Mouse (Mus musculus): Measurements from ENCODE around the gene Paqr6.

The Paqr6 gene

GRCm38 (mm10) chr3:88412636-88413035 lies 48.3 kb downstream of the Paqr6 start:
- DNase-seq = no peak

GRCm38 (mm10) chr3:88415668-88416067 lies 51.3 kb downstream of the Paqr6 start:
- no peak for DNase-seq

GRCm38 (mm10) chr3:88418016-88418415 lies 53.6 kb downstream of the Paqr6 start:
- DNase-seq = no peak
